Mouse (Mus musculus) Patski (cell line): ENCODE data around the gene Vmn2r97. TPM values are rescaled to one million over a fixed set of nuclear protein-coding genes. Genes with fewer than 3 reads are reported as not detected.
"Not testable (repeated sequence)": the region's sequence is repeated elsewhere in the genome, so short reads cannot be mapped to it uniquely, and the experiment has no call there.

Experiments used
- ATAC-seq: fragments of 100-300 bp; one replicate; pipeline ENCODE4 v1.8.0; 2021
- CTCF ChIA-PET: fragments of 350-600 bp; sonication (Branson Sonifier 250); formaldehyde crosslinking; loops from one replicate; lab custom pipeline; 2022; ENCODE audit warnings: inconsistent platforms; lab: Charles Lee
- POLR2A ChIA-PET: fragments of 350-600 bp; sonication (Branson Sonifier 250); formaldehyde crosslinking; loops from one replicate; lab custom pipeline; 2022; ENCODE audit warnings: antibody characterized with exemption, inconsistent platforms; lab: Charles Lee
- DNase-seq: peaks from one replicate; pipeline ENCODE4 v3.0.0-alpha.2; 2011; ENCODE audit warnings: low read depth, low spot score
- H3K27me3 ChIP-seq: fragments of 371-371 bp; one replicate; pipeline ENCODE4 v1.5.1; 2021
- CTCF ChIP-seq: fragments of 100-300 bp; IDR thresholded peaks from one replicate; pipeline ENCODE4 v1.5.1; 2021
- in situ Hi-C: fragments of 300-500 bp; cut with MboI; formaldehyde crosslinking; loops from 3 replicates; pipeline ENCODE4 v1.11.1; 2018; ENCODE audit warnings: low pct_unique_long_range_greater_than_20kb, mixed read lengths
- polyA plus RNA-seq: library from polyadenylated mRNA; unstranded; gene quantifications from one replicate; pipeline ENCODE4 v1.2.3, GENCODE M21; 2021

The Vmn2r97 gene
- polyA plus RNA-seq, result 0.10 TPM

DNA sequence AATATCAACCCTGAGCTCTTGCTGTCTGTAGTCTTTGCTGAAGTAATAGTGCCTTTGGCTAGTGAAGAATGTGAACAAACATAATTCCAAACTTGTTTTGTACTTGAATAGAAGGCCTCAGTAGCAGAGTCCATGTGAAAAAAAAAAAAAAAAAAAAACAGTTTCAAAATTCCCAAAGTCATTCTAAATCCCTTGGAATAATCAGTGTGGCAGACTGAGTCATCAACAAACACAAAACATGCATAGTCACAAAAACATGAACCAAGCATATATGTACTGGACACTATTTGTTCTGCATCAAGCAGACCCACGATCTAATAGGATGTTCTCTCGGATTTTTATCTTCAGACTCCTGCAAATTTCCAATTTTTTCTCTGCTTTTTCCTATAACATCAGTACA is at the start of gene Vmn2r97:
Vmn2r97 (plus strand) TSS at position 301 of the 400 bp plus-strand sequence.
- H3K27me3 ChIP-seq, DNase-seq, in situ Hi-C loops, POLR2A ChIA-PET, ATAC-seq, CTCF ChIA-PET: not testable (repeated sequence)

DNA sequence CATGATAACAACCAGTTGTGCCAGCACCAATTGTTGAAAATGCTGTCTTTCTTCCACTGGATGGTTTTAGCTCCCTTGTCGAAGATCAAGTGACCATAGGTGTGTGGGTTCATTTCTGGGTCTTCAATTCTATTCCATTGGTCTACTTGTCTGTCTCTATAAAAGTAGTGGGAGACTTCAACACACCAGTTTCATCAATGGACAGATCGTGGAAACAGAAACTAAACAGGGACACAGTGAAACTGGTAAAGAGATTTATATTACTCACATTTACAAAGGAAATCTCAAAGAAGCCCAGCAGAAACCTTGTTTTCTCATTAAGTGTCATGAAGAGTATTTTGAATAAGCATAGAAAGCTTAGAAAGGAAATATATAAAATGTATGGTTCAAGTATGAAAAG is 31.7 kb upstream of the Vmn2r97 start:
- CTCF ChIA-PET, DNase-seq, H3K27me3 ChIP-seq, in situ Hi-C loops, POLR2A ChIA-PET, ATAC-seq: not testable (repeated sequence)

DNA sequence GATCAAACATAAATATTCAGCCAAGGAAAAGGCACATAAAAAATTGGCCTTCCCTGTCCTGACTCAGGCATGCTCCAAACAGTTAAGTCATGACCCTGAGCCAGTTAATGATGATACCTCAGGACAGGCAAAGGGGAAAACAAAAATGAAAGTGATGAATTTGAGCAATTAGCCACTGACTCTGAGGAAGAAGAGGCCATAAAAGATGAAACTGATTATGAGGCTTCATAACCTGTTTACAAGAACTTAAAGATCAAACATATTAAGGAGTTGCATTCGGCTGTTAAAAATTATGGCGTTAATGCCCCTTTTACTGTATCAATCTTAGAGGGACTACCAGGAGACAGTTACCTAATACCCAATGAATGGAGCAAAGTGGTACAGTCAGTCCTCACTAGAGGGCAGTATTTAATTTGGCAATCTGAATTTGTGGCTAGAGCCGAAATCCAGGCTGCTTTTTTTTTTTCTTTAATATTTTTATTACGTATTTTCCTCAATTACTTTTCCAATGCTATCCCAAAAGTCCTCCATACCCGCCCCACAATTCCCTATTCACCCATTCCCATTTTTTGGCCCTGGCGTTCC is 24.3 kb upstream of the Vmn2r97 start:
- TF ChIP-seq CTCF, result no peak

DNA sequence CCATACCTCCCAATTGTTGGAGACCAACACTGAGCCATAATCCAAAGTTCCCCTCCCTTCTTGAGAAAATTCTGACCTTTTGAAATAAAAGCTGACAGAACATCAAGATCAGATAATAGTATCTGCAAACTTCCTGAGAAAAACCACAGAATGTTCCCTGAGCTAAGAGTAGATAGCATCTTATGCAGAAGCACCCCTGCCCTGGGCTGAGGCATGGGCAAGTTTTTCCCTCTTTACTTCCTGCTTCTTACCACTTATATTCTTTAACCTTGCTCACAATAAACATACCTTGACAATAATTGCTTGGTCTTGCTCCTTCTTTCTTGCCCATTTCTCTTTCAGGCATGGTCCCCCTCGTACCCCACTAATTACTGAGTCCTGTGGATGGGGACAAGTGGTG is 43.7 kb downstream of the Vmn2r97 start:
- CTCF ChIA-PET, in situ Hi-C loops, ATAC-seq: not testable (repeated sequence)

More for the DNA sequence above, 24.3 kb upstream of the Vmn2r97 start:
- ATAC-seq (no peak), DNase-seq (no peak)
- ChIA-PET POLR2A (no interaction called here), CTCF (no interaction called here)
- H3K27me3 ChIP-seq, result no peaks in the 10 kb centered on the region
- in situ Hi-C loops, result no loop called here

DNA sequence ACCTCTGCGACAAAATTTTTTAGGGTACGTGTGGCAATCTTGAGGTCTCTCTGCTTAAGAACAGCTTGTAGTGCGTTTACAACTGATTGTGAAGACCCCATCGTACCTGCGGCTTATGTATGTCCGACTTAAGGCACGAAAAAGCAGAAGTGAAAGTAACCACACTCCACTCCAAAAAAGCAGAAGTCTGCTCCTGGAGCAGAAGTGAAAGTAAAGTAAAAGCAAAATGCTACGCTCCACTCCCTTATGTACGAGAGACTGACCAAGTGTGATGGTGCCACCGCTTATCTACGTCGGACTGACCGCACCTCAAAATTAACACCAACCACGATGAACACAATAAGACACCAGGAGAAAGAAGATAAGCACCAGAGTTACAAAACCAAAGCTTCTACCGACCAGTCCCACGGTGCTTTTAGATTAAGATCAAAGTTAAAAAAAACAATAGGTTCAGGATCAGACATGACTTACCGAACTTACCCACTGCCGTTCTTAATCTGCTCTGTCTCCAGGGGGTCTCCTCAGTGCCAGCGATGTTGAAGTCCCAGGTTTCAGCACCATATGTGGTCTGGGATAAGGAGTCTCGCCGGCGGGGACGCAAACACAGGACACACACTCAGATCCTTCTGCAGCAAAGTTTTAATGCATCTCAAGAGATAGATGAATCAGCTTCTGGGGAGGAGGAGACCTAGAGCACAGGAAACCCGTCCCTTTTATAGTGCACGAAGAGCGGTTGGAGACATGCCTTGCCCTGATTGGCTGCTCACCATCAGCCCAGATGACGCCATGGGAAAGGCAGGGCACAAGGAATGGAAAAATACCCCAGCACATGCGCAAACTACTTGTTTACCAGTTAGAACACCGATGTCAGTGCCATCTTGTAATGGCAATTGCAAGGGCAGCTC is 54.5 kb downstream of the Vmn2r97 start:
- no peak for ATAC-seq

More for the DNA sequence above, 43.7 kb downstream of the Vmn2r97 start:
- H3K27me3 ChIP-seq, POLR2A ChIA-PET, DNase-seq: not testable (repeated sequence)

More for the DNA sequence above, 54.5 kb downstream of the Vmn2r97 start:
- ChIA-PET CTCF (no interaction called here), POLR2A (interaction anchor here (0.6 kb wide), 1 partner anchor 195 kb away, joined by 3 read pairs; no protein-coding TSS in a partner anchor)
- in situ Hi-C loops, result no loop called here
- DNase-seq, result no peak
- H3K27me3 ChIP-seq, result no peaks in the 10 kb centered on the region
- no peak for TF ChIP-seq CTCF

Other genes starting within 250 kb of the Vmn2r97 start
- not detected for gene Vmn2r98, start 139.2 kb downstream of the Vmn2r97 start, polyA plus RNA-seq